Mouse (Mus musculus) 416B (cell line): Measurements from ENCODE around the gene Naa16.
"Not testable (repeated sequence)": the region's sequence is repeated elsewhere in the genome, so short reads cannot be mapped to it uniquely, and the experiment has no call there.

Experiments used
- DNase-seq: peaks from one replicate; pipeline ENCODE4 v3.0.0; 2011; ENCODE audit warnings: low read depth

Gene Naa16

GRCm38 (mm10) chr14:79390265-79390926 lies at the start of gene Naa16:
Naa16 (minus strand) TSS chr14:79390778.
- peak; percentile 92 for DNase-seq

GRCm38 (mm10) chr14:79434068-79434467 lies 43.5 kb upstream of the Naa16 start:
- no peak for DNase-seq

GRCm38 (mm10) chr14:79426730-79427365 lies 36.3 kb upstream of the Naa16 start:
- not testable (repeated sequence) for DNase-seq

- DNase-seq: peak; percentile 99
Measured at GRCm38 (mm10) chr14:79425979-79426729, 35.6 kb upstream of the Naa16 start, which contains the start of gene Kbtbd7. Kbtbd7 (plus strand) TSS chr14:79426511.

GRCm38 (mm10) chr14:79420083-79420685 lies 29.6 kb upstream of the Naa16 start:
- no peak for DNase-seq

- DNase-seq: no peak
Measured at GRCm38 (mm10) chr14:79413121-79413520, 22.5 kb upstream of the Naa16 start.

- DNase-seq: no peak
Measured at GRCm38 (mm10) chr14:79410662-79411061, 20.1 kb upstream of the Naa16 start.

GRCm38 (mm10) chr14:79409278-79409830 lies 18.8 kb upstream of the Naa16 start:
- DNase-seq: no peak

- no peak for DNase-seq
Measured at GRCm38 (mm10) chr14:79407641-79408040, 17.1 kb upstream of the Naa16 start.

- peak; percentile 88 for DNase-seq
Measured at GRCm38 (mm10) chr14:79397321-79398122, 6.9 kb upstream of the Naa16 start, which contains the start of gene Mtrf1. Mtrf1 (plus strand) TSS chr14:79397772.

- peak; percentile 83 for DNase-seq
Measured at GRCm38 (mm10) chr14:79394564-79394963, 4.0 kb upstream of the Naa16 start.

GRCm38 (mm10) chr14:79393289-79393688 lies 2.7 kb upstream of the Naa16 start:
- peak; percentile 25 for DNase-seq

- peak; percentile 68 for DNase-seq
Measured at GRCm38 (mm10) chr14:79389438-79390264, 927 bp downstream of the Naa16 start.

GRCm38 (mm10) chr14:79388304-79388703 lies 2.3 kb downstream of the Naa16 start:
- DNase-seq: no peak

- DNase-seq: no peak
Measured at GRCm38 (mm10) chr14:79383120-79383519, 7.5 kb downstream of the Naa16 start.

- DNase-seq: no peak
Measured at GRCm38 (mm10) chr14:79377041-79377440, 13.5 kb downstream of the Naa16 start.

GRCm38 (mm10) chr14:79358055-79358454 lies 32.5 kb downstream of the Naa16 start:
- DNase-seq: peak; percentile 60

GRCm38 (mm10) chr14:79346384-79346783 lies 44.2 kb downstream of the Naa16 start:
- DNase-seq: no peak

GRCm38 (mm10) chr14:79335613-79336012 lies 55.0 kb downstream of the Naa16 start:
- DNase-seq: no peak

- DNase-seq: peak; percentile 16
Measured at GRCm38 (mm10) chr14:79331936-79332335, 58.6 kb downstream of the Naa16 start.
